Mouse (Mus musculus) stomach, embryonic 16.5 days (tissue): ENCODE results near the gene Tsc22d4. TPM values are rescaled to one million over a fixed set of nuclear protein-coding genes. Genes with fewer than 3 reads are reported as not detected.

Source experiments
- ATAC-seq: fragments of 200-750 bp; cut with Nextera tagmentation; 2 replicates; pipeline ENCODE4 v1.8.0; 2017; ENCODE audit warnings: moderate number of reproducible peaks, moderate TSS enrichment; ENCODE audit not compliant: insufficient read depth, low FRiP score
- H3K27ac ChIP-seq: fragments of 300-500 bp; sonication (generic); 2 replicates; pipeline ENCODE4 v1.5.1; 2014; ENCODE audit warnings: low read length
- H3K27me3 ChIP-seq: fragments of 300-500 bp; sonication (generic); 2 replicates; pipeline ENCODE4 v1.6.1; 2014; ENCODE audit warnings: low read length, control low read depth, mixed read lengths; ENCODE audit not compliant: control insufficient read depth, insufficient read depth
- H3K36me3 ChIP-seq: fragments of 300-500 bp; sonication (generic); 2 replicates; pipeline ENCODE4 v1.6.1; 2014; ENCODE audit warnings: low read length; ENCODE audit not compliant: control insufficient read depth, insufficient read depth
- H3K4me1 ChIP-seq: fragments of 300-500 bp; sonication (generic); 2 replicates; pipeline ENCODE4 v1.6.1; 2014; ENCODE audit warnings: low read length, control low read depth, mixed read lengths; ENCODE audit not compliant: control insufficient read depth, insufficient read depth
- H3K4me2 ChIP-seq: fragments of 300-500 bp; sonication (generic); 2 replicates; pipeline ENCODE4 v1.6.1; 2014; ENCODE audit warnings: low read depth, low read length, mixed read lengths
- H3K4me3 ChIP-seq: fragments of 300-500 bp; sonication (generic); replicated peaks from 2 replicates; pipeline ENCODE4 v1.5.1; 2014; ENCODE audit warnings: mild to moderate bottlenecking, low read length
- H3K9ac ChIP-seq: fragments of 300-500 bp; sonication (generic); 2 replicates; pipeline ENCODE4 v1.6.1; 2014; ENCODE audit warnings: low read length
- H3K9me3 ChIP-seq: fragments of 300-500 bp; sonication (generic); replicated peaks from 2 replicates; pipeline ENCODE4 v1.6.1; 2016; ENCODE audit warnings: low read length, control low read depth; ENCODE audit not compliant: control insufficient read depth
- WGBS: fragments of 180-500 bp; shearing (Covaris S2); extraction: QIAGEN DNeasy Blood & Tissue Kit; methylation state at CpG from one replicate; pipeline ENCODE4 v1.1.7; 2014; 5-methylcytosine and 5-hydroxymethylcytosine counted together
- polyA plus RNA-seq: library from polyadenylated mRNA; unstranded; fragments of >200 nt; fragmentation: Nextera tagmentation; extraction: Ambion mirVana; gene quantifications from 2 replicates; pipeline ENCODE4 v1.2.1, GENCODE M21; 2015

The Tsc22d4 gene
- polyA plus RNA-seq, 1 experiment from 2014 or later: 119 TPM

GRCm38 (mm10) chr5:137755425-137755824 is 9.9 kb downstream of the Tsc22d4 start:
- WGBS: 85% methylated on average over 5 of the region's 5 CpGs
- Histone ChIP-seq H3K4me2 (no peak overlapping the region), H3K27ac (peak overlapping the region; percentile 15; the same call in 1 of the 2 replicates), H3K27me3 (no peaks in the 10 kb centered on the region), H3K36me3 (peaks cover 27% of the 10 kb centered on the region; the same call in 1 of the 2 replicates), H3K9me3 (no peaks in the 10 kb centered on the region), H3K9ac (no peak overlapping the region), H3K4me3 (no peak overlapping the region), H3K4me1 (peaks cover 14% of the 10 kb centered on the region)
- ATAC-seq: no peak

- peaks cover 26% of the 10 kb centered on the region; the same call in 1 of the 2 replicates for H3K36me3 ChIP-seq
- no peak for ATAC-seq
- no peak overlapping the region for H3K4me3 ChIP-seq
- no peak overlapping the region for H3K4me2 ChIP-seq
- 69% methylated on average over 3 of the region's 3 CpGs for WGBS
- no peaks in the 10 kb centered on the region for H3K27me3 ChIP-seq
- peaks cover 14% of the 10 kb centered on the region for H3K4me1 ChIP-seq
- no peak overlapping the region for H3K27ac ChIP-seq
- no peak overlapping the region for H3K9ac ChIP-seq
- H3K9me3 ChIP-seq: no peaks in the 10 kb centered on the region
Observed at GRCm38 (mm10) chr5:137756106-137756505, 10.6 kb downstream of the Tsc22d4 start.

DNA sequence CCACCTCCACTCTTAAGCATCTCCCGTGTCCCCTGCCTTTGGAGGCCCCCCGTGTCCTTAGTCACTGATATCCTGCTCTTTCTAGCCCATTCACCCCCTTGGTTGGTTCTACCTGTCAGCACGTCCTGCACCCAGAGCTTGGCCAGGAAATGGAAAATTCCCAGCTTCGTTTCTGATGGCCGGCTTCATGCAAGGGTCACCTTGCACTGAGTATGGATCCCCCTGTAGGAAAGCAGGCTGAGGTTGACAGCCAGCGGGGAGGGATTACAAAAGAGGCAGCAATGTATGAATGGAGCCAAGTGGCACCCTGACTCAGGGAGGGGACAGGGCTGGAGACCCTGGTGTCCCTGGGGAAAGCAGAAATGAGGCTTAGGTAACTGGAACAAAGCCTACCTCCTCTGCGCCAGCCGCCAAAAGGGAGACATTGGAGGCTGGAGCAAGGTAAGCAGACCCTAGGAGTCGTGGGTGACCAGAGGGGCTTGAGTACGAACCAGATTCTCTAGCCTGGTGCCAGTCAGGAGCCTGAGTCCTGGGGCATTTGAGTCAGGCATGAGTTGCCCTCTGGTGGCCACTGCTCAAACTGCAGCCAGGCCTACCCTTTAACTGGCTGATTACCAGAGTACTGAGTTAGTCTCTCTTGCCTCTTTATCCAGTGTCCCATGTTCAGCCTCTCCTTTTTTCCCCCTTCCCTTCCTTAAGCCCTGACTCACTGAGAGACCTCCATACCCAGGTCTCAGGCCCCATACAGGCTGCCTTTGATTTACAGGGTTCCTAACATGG is 11.5 kb downstream of the Tsc22d4 start:
- Histone ChIP-seq H3K9me3 (no peaks in the 10 kb centered on the region), H3K4me3 (no peak overlapping the region), H3K27me3 (no peaks in the 10 kb centered on the region), H3K4me2 (no peak overlapping the region), H3K36me3 (peaks cover 17% of the 10 kb centered on the region; the same call in 1 of the 2 replicates), H3K4me1 (peaks cover 14% of the 10 kb centered on the region), H3K9ac (no peak overlapping the region), H3K27ac (no peak overlapping the region)
- 47% methylated on average over 10 of the region's 10 CpGs for WGBS
- ATAC-seq: 0 out of 2 replicates have a peak, but pooled peaks have one; percentile 15

DNA sequence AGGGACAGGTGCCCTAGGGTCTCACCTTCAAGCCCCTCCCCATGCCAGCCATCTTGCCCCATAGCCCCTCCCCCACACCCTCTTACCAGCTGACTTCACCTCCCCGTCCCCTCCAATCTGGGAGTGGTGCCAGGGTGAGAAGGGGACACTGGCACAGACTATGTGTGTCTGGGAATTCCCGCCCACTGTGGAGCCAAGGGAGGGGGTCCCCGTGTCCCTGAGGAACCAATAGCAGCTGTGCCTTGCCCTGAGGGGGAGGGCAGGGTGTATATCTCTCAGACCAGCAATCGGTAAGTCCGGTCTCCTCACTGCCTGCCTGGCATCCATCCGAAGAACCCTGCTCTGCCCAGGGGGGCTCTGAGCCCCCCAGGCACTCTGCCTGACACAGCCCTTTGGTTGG is 12.4 kb downstream of the Tsc22d4 start:
- Histone ChIP-seq H3K27ac (no peak overlapping the region), H3K27me3 (no peaks in the 10 kb centered on the region), H3K9ac (no peak overlapping the region), H3K4me2 (no peak overlapping the region), H3K4me1 (peaks cover 14% of the 10 kb centered on the region), H3K9me3 (no peaks in the 10 kb centered on the region), H3K36me3 (peaks cover 14% of the 10 kb centered on the region; the same call in 1 of the 2 replicates), H3K4me3 (no peak overlapping the region)
- 79% methylated on average over 6 of the region's 6 CpGs for WGBS
- ATAC-seq: peak; percentile 15

- 91% methylated on average over 19 of the region's 19 CpGs for WGBS
- Histone ChIP-seq H3K27ac (0 out of 2 replicates have a peak overlapping the region, but pooled peaks have one; percentile 1), H3K4me2 (no peak overlapping the region)
Observed at GRCm38 (mm10) chr5:137758921-137759534, 13.5 kb downstream of the Tsc22d4 start.

GRCm38 (mm10) chr5:137759971-137760412 is 14.5 kb downstream of the Tsc22d4 start:
- Histone ChIP-seq H3K36me3 (peaks cover 14% of the 10 kb centered on the region; the same call in 1 of the 2 replicates), H3K27ac (no peak overlapping the region; the same call in 1 of the 2 replicates), H3K4me3 (no peak overlapping the region), H3K9ac (no peak overlapping the region), H3K4me1 (peaks cover 14% of the 10 kb centered on the region), H3K9me3 (no peaks in the 10 kb centered on the region), H3K27me3 (no peaks in the 10 kb centered on the region), H3K4me2 (no peak overlapping the region)
- peak; percentile 80; the same call in 1 of the 2 replicates for ATAC-seq
- 32% methylated on average over 4 of the region's 4 CpGs for WGBS

More at GRCm38 (mm10) chr5:137758921-137759534, 13.5 kb downstream of the Tsc22d4 start:
- Histone ChIP-seq H3K36me3 (peaks cover 14% of the 10 kb centered on the region; the same call in 1 of the 2 replicates), H3K9ac (no peak overlapping the region), H3K4me3 (no peak overlapping the region), H3K27me3 (no peaks in the 10 kb centered on the region), H3K4me1 (peaks cover 14% of the 10 kb centered on the region), H3K9me3 (no peaks in the 10 kb centered on the region)
- no peak for ATAC-seq

DNA sequence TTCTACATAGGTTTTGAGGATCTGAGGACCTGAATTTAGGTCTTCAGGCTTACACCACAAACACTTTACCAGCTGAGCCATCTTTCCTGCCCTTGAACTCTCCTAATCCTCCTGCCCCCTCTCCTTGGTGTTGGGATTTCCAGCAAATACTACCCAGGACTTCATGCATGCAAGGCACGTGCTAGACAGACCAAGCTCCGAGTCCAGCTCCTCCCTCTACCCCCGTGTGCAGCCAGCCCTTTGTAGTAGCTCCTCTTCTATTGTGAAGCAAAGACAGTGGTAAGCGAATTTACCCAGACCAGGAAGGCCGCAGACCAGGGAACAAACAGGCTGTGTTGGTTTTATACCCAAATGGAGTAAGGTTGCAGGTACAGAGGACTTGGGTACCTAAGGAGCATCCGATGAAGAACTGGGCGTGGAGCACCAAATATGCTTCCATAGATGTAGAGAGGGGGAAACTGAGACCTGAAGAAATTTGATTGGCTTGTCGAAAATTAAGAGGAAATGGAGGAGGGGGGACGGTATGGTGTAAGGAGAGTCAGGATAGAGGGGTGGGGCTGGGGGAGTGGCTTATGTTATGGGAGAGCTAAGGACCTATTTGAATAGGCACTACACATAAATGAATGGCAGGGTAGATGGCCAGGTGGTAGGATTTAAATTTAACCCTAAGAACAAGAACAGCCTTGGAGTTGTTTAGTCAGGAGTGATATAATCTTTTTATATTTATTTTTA is 19.2 kb downstream of the Tsc22d4 start:
- no peak overlapping the region for H3K4me3 ChIP-seq
- peaks cover 3% of the 10 kb centered on the region; the same call in 1 of the 2 replicates for H3K9me3 ChIP-seq
- H3K9ac ChIP-seq: no peak overlapping the region; the same call in 1 of the 2 replicates
- 59% methylated on average over 9 of the region's 9 CpGs for WGBS
- no peaks in the 10 kb centered on the region for H3K36me3 ChIP-seq
- peaks cover 3% of the 10 kb centered on the region for H3K4me1 ChIP-seq
- no peaks in the 10 kb centered on the region for H3K27me3 ChIP-seq
- ATAC-seq: no peak
- H3K4me2 ChIP-seq: no peak overlapping the region
- no peak overlapping the region for H3K27ac ChIP-seq

DNA sequence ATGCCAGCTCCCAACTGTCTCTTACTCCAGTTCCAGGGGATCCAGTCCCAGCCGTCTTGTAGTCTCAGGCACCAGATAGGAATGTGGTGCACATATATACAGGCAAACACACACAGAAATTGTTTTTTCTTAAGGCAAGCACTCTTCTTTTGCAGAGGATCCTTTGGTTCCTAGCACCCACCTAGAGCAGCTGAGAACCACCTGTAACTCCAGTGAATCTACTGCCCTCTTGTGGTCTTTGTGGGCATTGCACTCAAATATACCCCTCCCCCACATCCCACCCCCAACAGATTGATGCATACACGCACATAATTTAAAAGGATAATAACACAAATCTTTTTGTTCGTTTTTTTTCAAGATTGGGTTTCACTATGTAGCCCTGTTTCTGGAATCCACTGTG is 20.7 kb downstream of the Tsc22d4 start:
- no peak overlapping the region for H3K4me2 ChIP-seq
- 59% methylated on average over 3 of the region's 3 CpGs for WGBS
- no peaks in the 10 kb centered on the region for H3K27me3 ChIP-seq
- peaks cover 3% of the 10 kb centered on the region; the same call in 1 of the 2 replicates for H3K9me3 ChIP-seq
- no peak for ATAC-seq
- no peaks in the 10 kb centered on the region for H3K4me1 ChIP-seq
- H3K4me3 ChIP-seq: no peak overlapping the region
- H3K27ac ChIP-seq: no peak overlapping the region
- no peaks in the 10 kb centered on the region for H3K36me3 ChIP-seq
- no peak overlapping the region for H3K9ac ChIP-seq
